Mouse (Mus musculus): ENCODE results near the gene Tnfaip1.

- peak; percentile 93 for TF ChIP-seq CTCF (IDR thresholded peaks at IDR 0.05; ENCODE audit: low read depth, low read length)
- TF ChIP-seq POLR2A (IDR thresholded peaks at IDR 0.05; ENCODE audit: extremely low read depth, insufficient read depth, low read length): no peak
These were observed 48.0 kb downstream of the Tnfaip1 start for GRCm38 (mm10) chr11:78488168-78488567.

Measured in liver, adult 2 months (tissue).